ENCODE assay signal across 8 mouse cellular contexts in genomic region chr6:24408573-24409427, GRCm38 (mm10).
A peak's percentile ranks its signal among the peaks of the same experiment; 100 is the strongest.
DNase-seq lines count a peak whose midpoint lies in the region; ATAC-seq lines count a peak whose summit lies in the region.

No protein-coding gene starts in this region.

- DNase-seq in kidney, postnatal 4 days: peak; percentile 9 to 14
- DNase-seq in kidney, adult 18-20 months: no peak
- DNase-seq in layer of hippocampus, adult 9-11 months: peak; percentile 40
- peak; percentile 40 to 74 for DNase-seq in right cerebral cortex, postnatal 10 days (ENCODE audit: low spot score in 2 of 2)
- no peak for DNase-seq in testis, postnatal 10 days (ENCODE audit: low spot score)
- DNase-seq in Muller cell, postnatal 12 days (ENCODE audit: inconsistent ontology term): no peak
- no peak for DNase-seq in thymus, postnatal 4 days

- peak; percentile 96 for ATAC-seq in frontal cortex, adult (ENCODE audit: low TSS enrichment)

Comparison
In these comparisons a context has a peak if more than half of its experiments do, and no peak if none do; other contexts are left out.
1. DNase-seq: peak in kidney, postnatal 4 days (2 of 2), layer of hippocampus, adult 9-11 months (single experiment) and right cerebral cortex, postnatal 10 days (2 of 2); none in kidney, adult 18-20 months (single experiment), testis, postnatal 10 days (single experiment), Muller cell, postnatal 12 days (single experiment) and thymus, postnatal 4 days (single experiment).